Mouse (Mus musculus) cerebellum, adult 9-11 months (tissue): Measurements from ENCODE around the gene Atf6.
A peak's percentile ranks its signal among the peaks of the same experiment; 100 is the strongest.

ENCODE experiments used
- DNase-seq: peaks from one replicate; pipeline ENCODE4 v3.0.0; 2022

Gene Atf6

GRCm38 (mm10) chr1:170867691-170868105, at the start of gene Atf6:
Atf6 (minus strand) TSS chr1:170867771.
- peak; percentile 94 for DNase-seq

- no peak for DNase-seq
Observed at GRCm38 (mm10) chr1:170915657-170916056, 48.1 kb upstream of the Atf6 start.

- DNase-seq: no peak
Observed at GRCm38 (mm10) chr1:170912891-170913615, 45.5 kb upstream of the Atf6 start, which contains the start of gene Fcrlb. Fcrlb (minus strand) TSS chr1:170912941.

GRCm38 (mm10) chr1:170911907-170912660, 44.5 kb upstream of the Atf6 start:
- DNase-seq: no peak

GRCm38 (mm10) chr1:170908341-170908740, 40.8 kb upstream of the Atf6 start:
- DNase-seq: peak; percentile 59

GRCm38 (mm10) chr1:170907456-170908191, 40.1 kb upstream of the Atf6 start:
- DNase-seq: peak; percentile 58

GRCm38 (mm10) chr1:170907111-170907455, 39.5 kb upstream of the Atf6 start:
- DNase-seq: peak; percentile 42

- DNase-seq: no peak
Observed at GRCm38 (mm10) chr1:170903485-170903884, 35.9 kb upstream of the Atf6 start.

GRCm38 (mm10) chr1:170901536-170902238, 34.1 kb upstream of the Atf6 start:
- peak; percentile 73 for DNase-seq

GRCm38 (mm10) chr1:170900799-170901467, 33.4 kb upstream of the Atf6 start:
- DNase-seq: peak; percentile 13

GRCm38 (mm10) chr1:170898413-170899075, 31.0 kb upstream of the Atf6 start:
- no peak for DNase-seq

GRCm38 (mm10) chr1:170896651-170897281, 29.2 kb upstream of the Atf6 start:
- no peak for DNase-seq

- DNase-seq: no peak
Observed at GRCm38 (mm10) chr1:170894603-170895602, 27.3 kb upstream of the Atf6 start.

GRCm38 (mm10) chr1:170892279-170892678, 24.7 kb upstream of the Atf6 start:
- DNase-seq: no peak

GRCm38 (mm10) chr1:170891646-170892045, 24.1 kb upstream of the Atf6 start:
- DNase-seq: no peak

GRCm38 (mm10) chr1:170889310-170889709, 21.7 kb upstream of the Atf6 start:
- DNase-seq: no peak

- no peak for DNase-seq
Observed at GRCm38 (mm10) chr1:170886044-170886458, 18.5 kb upstream of the Atf6 start.

GRCm38 (mm10) chr1:170884978-170885561, 17.5 kb upstream of the Atf6 start, which contains the start of the genes Gm26620 and Dusp12:
Gm26620 (plus strand) TSS chr1:170885065.
Dusp12 (minus strand) TSS chr1:170885540.
- DNase-seq: peak; percentile 88

- no peak for DNase-seq
Observed at GRCm38 (mm10) chr1:170884390-170884789, 16.8 kb upstream of the Atf6 start.
